Mouse (Mus musculus) right cerebral cortex, adult 2 months (tissue): Measurements from ENCODE around the gene Gpr1.
A peak's percentile ranks its signal among the peaks of the same experiment; 100 is the strongest.

ENCODE experiments used
- DNase-seq, 2 experiments: peaks; one replicate each; pipeline ENCODE4 v3.0.0; 2021 to 2022; ENCODE audit warnings: low spot score in 2 of 2

The Gpr1 gene

GRCm38 (mm10) chr1:63214271-63214558 lies at the start of gene Gpr1:
Gene Gpr1 (minus strand): TSS chr1:63214543.
- DNase-seq: no peak

GRCm38 (mm10) chr1:63263671-63264070 lies 49.3 kb upstream of the Gpr1 start:
- DNase-seq: no peak

GRCm38 (mm10) chr1:63261041-63261590 lies 46.8 kb upstream of the Gpr1 start:
- no peak for DNase-seq

- DNase-seq: no peak
Measured at GRCm38 (mm10) chr1:63260742-63261033, 46.3 kb upstream of the Gpr1 start.

- DNase-seq: no peak
Measured at GRCm38 (mm10) chr1:63259916-63260741, 45.8 kb upstream of the Gpr1 start.

- no peak for DNase-seq
Measured at GRCm38 (mm10) chr1:63259271-63259830, 45.0 kb upstream of the Gpr1 start.

- DNase-seq: no peak
Measured at GRCm38 (mm10) chr1:63258501-63258900, 44.2 kb upstream of the Gpr1 start.

GRCm38 (mm10) chr1:63256083-63256482 lies 41.7 kb upstream of the Gpr1 start:
- DNase-seq: peak in 1 of 2 experiments; percentile 38

GRCm38 (mm10) chr1:63255101-63255500 lies 40.8 kb upstream of the Gpr1 start:
- DNase-seq: no peak

- no peak for DNase-seq
Measured at GRCm38 (mm10) chr1:63253291-63253690, 38.9 kb upstream of the Gpr1 start.

- no peak for DNase-seq
Measured at GRCm38 (mm10) chr1:63252351-63253209, 38.2 kb upstream of the Gpr1 start.

- DNase-seq: no peak
Measured at GRCm38 (mm10) chr1:63249261-63249660, 34.9 kb upstream of the Gpr1 start.

- no peak for DNase-seq
Measured at GRCm38 (mm10) chr1:63248360-63248851, 34.1 kb upstream of the Gpr1 start.

- no peak for DNase-seq
Measured at GRCm38 (mm10) chr1:63247831-63248359, 33.6 kb upstream of the Gpr1 start.

- no peak for DNase-seq
Measured at GRCm38 (mm10) chr1:63246862-63247521, 32.6 kb upstream of the Gpr1 start.

GRCm38 (mm10) chr1:63243854-63244253 lies 29.5 kb upstream of the Gpr1 start:
- no peak for DNase-seq

- DNase-seq: no peak
Measured at GRCm38 (mm10) chr1:63239751-63240150, 25.4 kb upstream of the Gpr1 start.

- DNase-seq: no peak
Measured at GRCm38 (mm10) chr1:63239305-63239704, 25.0 kb upstream of the Gpr1 start.

GRCm38 (mm10) chr1:63237371-63237770 lies 23.0 kb upstream of the Gpr1 start:
- DNase-seq: no peak

GRCm38 (mm10) chr1:63227241-63227640 lies 12.9 kb upstream of the Gpr1 start:
- DNase-seq: no peak

GRCm38 (mm10) chr1:63225890-63226289 lies 11.5 kb upstream of the Gpr1 start:
- no peak for DNase-seq

GRCm38 (mm10) chr1:63225009-63225408 lies 10.7 kb upstream of the Gpr1 start:
- DNase-seq: no peak
